Mouse (Mus musculus): Measurements from ENCODE around the gene Alyref.
A peak's percentile ranks its signal among the peaks of the same experiment; 100 is the strongest.
"Not testable (repeated sequence)": the region's sequence is repeated elsewhere in the genome, so short reads cannot be mapped to it uniquely, and the experiment has no call there.

The Alyref gene

GRCm38 (mm10) chr11:120598990-120599549 lies 905 bp upstream of the Alyref start:
- DNase-seq: no peak

- DNase-seq: no peak
These were observed 627 bp downstream of the Alyref start for GRCm38 (mm10) chr11:120597240-120598235.

- no peak for DNase-seq
These were observed 9.6 kb downstream of the Alyref start for GRCm38 (mm10) chr11:120588531-120588930.

- DNase-seq: no peak
These were observed 14.2 kb downstream of the Alyref start for GRCm38 (mm10) chr11:120583937-120584336.

- not testable (repeated sequence) for DNase-seq
These were observed 15.2 kb downstream of the Alyref start for GRCm38 (mm10) chr11:120582982-120583293.

GRCm38 (mm10) chr11:120582268-120582981 lies 15.7 kb downstream of the Alyref start:
- no peak for DNase-seq

GRCm38 (mm10) chr11:120581490-120582267 lies 16.5 kb downstream of the Alyref start, which contains the start of gene Arhgdia:
Gene Arhgdia, minus strand, starts transcription at chr11:120581624.
- peak; percentile 92 for DNase-seq

GRCm38 (mm10) chr11:120580871-120581331 lies 17.3 kb downstream of the Alyref start:
- DNase-seq: no peak

GRCm38 (mm10) chr11:120580190-120580589 lies 18.0 kb downstream of the Alyref start:
- DNase-seq: no peak

- peak; percentile 67 for DNase-seq
These were observed 18.7 kb downstream of the Alyref start for GRCm38 (mm10) chr11:120579316-120580107.

- no peak for DNase-seq
These were observed 19.4 kb downstream of the Alyref start for GRCm38 (mm10) chr11:120578694-120579243.

GRCm38 (mm10) chr11:120578024-120578693 lies 20.0 kb downstream of the Alyref start:
- no peak for DNase-seq

- DNase-seq: no peak
These were observed 20.7 kb downstream of the Alyref start for GRCm38 (mm10) chr11:120577211-120578023.

GRCm38 (mm10) chr11:120576365-120576981 lies 21.7 kb downstream of the Alyref start:
- no peak for DNase-seq

GRCm38 (mm10) chr11:120575940-120576339 lies 22.2 kb downstream of the Alyref start:
- DNase-seq: no peak

GRCm38 (mm10) chr11:120575046-120575445 lies 23.1 kb downstream of the Alyref start:
- DNase-seq: no peak

GRCm38 (mm10) chr11:120574278-120574600 lies 23.9 kb downstream of the Alyref start:
- DNase-seq: no peak

- no peak for DNase-seq
These were observed 24.4 kb downstream of the Alyref start for GRCm38 (mm10) chr11:120573585-120574277.
